Mouse (Mus musculus): ENCODE results near the gene Ndufaf2.

- TF ChIP-seq CTCF (IDR thresholded peaks at IDR 0.05; ENCODE audit: low read depth, low read length) (no peak), GATA1 (IDR thresholded peaks at IDR 0.05; ENCODE audit: borderline replicate concordance, low read length) (no peak), TAL1 (conservative IDR thresholded peaks at IDR 0.05; ENCODE audit: low read depth, low read length) (no peak), POLR2AphosphoS5 (IDR thresholded peaks at IDR 0.05; ENCODE audit: insufficient replicate concordance, low read depth, low read length) (no peak)
Observed at GRCm38 (mm10) chr13:108100700-108101099, 57.7 kb downstream of the Ndufaf2 start.
